Mouse (Mus musculus): ENCODE data around the gene Katna1.
A peak's percentile ranks its signal among the peaks of the same experiment; 100 is the strongest.

The Katna1 gene

GRCm38 (mm10) chr10:7780238-7781176 is 54.7 kb downstream of the Katna1 start:
- DNase-seq, result peak; percentile 94

- no peak for DNase-seq
Measured at GRCm38 (mm10) chr10:7781214-7781613, 55.4 kb downstream of the Katna1 start.

- no peak for DNase-seq
Measured at GRCm38 (mm10) chr10:7787319-7787718, 61.5 kb downstream of the Katna1 start.

- no peak for DNase-seq
Measured at GRCm38 (mm10) chr10:7792254-7792750, 66.5 kb downstream of the Katna1 start.

GRCm38 (mm10) chr10:7792751-7793385 is 67.1 kb downstream of the Katna1 start, which contains the start of the genes Ginm1 and Ppil4:
TSS of gene Ginm1 (minus strand) at chr10:7792824.
TSS of gene Ppil4 (plus strand) at chr10:7792891.
- DNase-seq, result peak; percentile 91

- DNase-seq, result no peak
Measured at GRCm38 (mm10) chr10:7801258-7801657, 75.5 kb downstream of the Katna1 start.

GRCm38 (mm10) chr10:7802519-7803140 is 76.8 kb downstream of the Katna1 start:
- DNase-seq, result no peak

- DNase-seq, result peak; percentile 13
Measured at GRCm38 (mm10) chr10:7809937-7810336, 84.1 kb downstream of the Katna1 start.

Measured in kidney, adult 18-20 months (tissue).